Mouse (Mus musculus) adrenal gland, adult 2 months (tissue): ENCODE measurements around the gene Fam161a. TPM values are rescaled to one million over a fixed set of nuclear protein-coding genes. Genes with fewer than 3 reads are reported as not detected.

Experiments used
- DNase-seq: peaks from one replicate; pipeline ENCODE4 v3.0.0; 2021
- long read RNA-seq: library from polyadenylated mRNA; stranded (forward); transcript quantifications from one replicate; pipeline ENCODE4 v2.0.0, GENCODE M21; 2021
- polyA plus RNA-seq: library from polyadenylated mRNA; depleted of rRNA; stranded (reverse); fragments of >200 nt; gene quantifications from 2 replicates; pipeline ENCODE4 v1.2.3, GENCODE M21; 2012; rRNA removed
- total RNA-seq, 2 experiments: library from RNA; stranded (reverse); gene quantifications; 2 replicates each; pipeline ENCODE4 v1.2.3; 2021

Fam161a gene
- total RNA-seq (10 to 100 TPM; 18.3 to 30.5 TPM), polyA plus RNA-seq (0.54 and 0.91 TPM in 2 replicates)
- long read RNA-seq, partial matches to known transcripts: 3 of 4 reads
- long read RNA-seq, other reads (novel, unspliced or antisense): 0 of 4 reads

GRCm38 (mm10) chr11:23007481-23008180, at the start of gene Fam161a:
Gene Fam161a, plus strand, starts transcription at chr11:23007531.
- peak; percentile 88 for DNase-seq

- DNase-seq: no peak
These were observed 49.4 kb upstream of the Fam161a start for GRCm38 (mm10) chr11:22957791-22958374.

- DNase-seq: no peak
These were observed 45.2 kb upstream of the Fam161a start for GRCm38 (mm10) chr11:22962101-22962500.

- no peak for DNase-seq
These were observed 42.9 kb upstream of the Fam161a start for GRCm38 (mm10) chr11:22964401-22964800.

GRCm38 (mm10) chr11:22965503-22965902, 41.8 kb upstream of the Fam161a start:
- peak; percentile 89 for DNase-seq

- DNase-seq: no peak
These were observed 37.8 kb upstream of the Fam161a start for GRCm38 (mm10) chr11:22969486-22969885.

- DNase-seq: no peak
These were observed 36.8 kb upstream of the Fam161a start for GRCm38 (mm10) chr11:22970546-22970945.

GRCm38 (mm10) chr11:22971835-22972709, 35.3 kb upstream of the Fam161a start, which contains the start of gene Zrsr1:
Gene Zrsr1, plus strand, starts transcription at chr11:22972005.
- DNase-seq: peak; percentile 86

- peak; percentile 91 for DNase-seq
These were observed 34.4 kb upstream of the Fam161a start for GRCm38 (mm10) chr11:22972746-22973526.

GRCm38 (mm10) chr11:22973599-22973998, 33.7 kb upstream of the Fam161a start:
- peak; percentile 35 for DNase-seq

- DNase-seq: no peak
These were observed 29.1 kb upstream of the Fam161a start for GRCm38 (mm10) chr11:22978215-22978614.

GRCm38 (mm10) chr11:22978711-22979110, 28.6 kb upstream of the Fam161a start:
- DNase-seq: no peak

- DNase-seq: no peak
These were observed 28.1 kb upstream of the Fam161a start for GRCm38 (mm10) chr11:22979221-22979620.

- DNase-seq: no peak
These were observed 26.3 kb upstream of the Fam161a start for GRCm38 (mm10) chr11:22981041-22981440.

GRCm38 (mm10) chr11:22981543-22981950, 25.8 kb upstream of the Fam161a start:
- DNase-seq: no peak

GRCm38 (mm10) chr11:22981984-22982757, 25.2 kb upstream of the Fam161a start, which contains the start of the genes Gm28048 and Commd1:
Gene Gm28048, minus strand, starts transcription at chr11:22982090.
Gene Commd1, minus strand, starts transcription at chr11:22982382.
- DNase-seq: peak; percentile 97

- no peak for DNase-seq
These were observed 24.5 kb upstream of the Fam161a start for GRCm38 (mm10) chr11:22982846-22983245.

- no peak for DNase-seq
These were observed 21.8 kb upstream of the Fam161a start for GRCm38 (mm10) chr11:22985510-22985909.

GRCm38 (mm10) chr11:22987357-22987756, 20.0 kb upstream of the Fam161a start:
- DNase-seq: peak; percentile 50

GRCm38 (mm10) chr11:22989786-22990185, 17.5 kb upstream of the Fam161a start:
- no peak for DNase-seq
